In the genomic region with DNA sequence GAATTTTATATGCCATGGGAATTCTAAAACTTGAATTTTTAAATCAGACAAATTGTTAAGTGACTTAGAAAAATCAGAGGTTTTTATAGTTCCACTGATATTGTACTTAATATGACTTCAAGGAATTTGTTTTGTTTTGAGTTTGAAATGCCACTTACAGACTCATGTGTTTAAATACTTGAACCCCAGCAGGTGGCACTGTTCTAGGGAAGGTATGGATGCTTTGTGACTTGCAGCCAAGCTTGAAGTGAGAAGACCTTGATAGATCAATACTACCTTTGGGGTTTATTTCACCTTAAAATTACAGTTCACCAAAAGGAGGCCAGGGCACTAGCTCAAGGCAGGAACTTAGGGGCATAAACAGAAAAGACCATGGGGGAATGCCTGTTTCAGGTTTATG, we compare ENCODE assay signal across 12 mouse cellular contexts.
A peak's percentile ranks its signal among the peaks of the same experiment; 100 is the strongest.
DNase-seq lines count a peak whose midpoint lies in the region; ATAC-seq and TF ChIP-seq lines count a peak whose summit lies in the region.
"Had no signal": no experiment of that assay in that cellular context is flagged by ENCODE, and none has a peak within 500 bp of the region (broad histone marks: within the 10 kb centered on the region; RNA-seq: fewer than 3 reads in every experiment).

No protein-coding gene starts in this region.

- TF ChIP-seq CTCF in kidney, adult 2 months (conservative IDR thresholded peaks at IDR 0.05; ENCODE audit: insufficient read depth, insufficient read length, low read depth, low read length) = no peak
- TF ChIP-seq CTCF in E14TG2a.4 (conservative IDR thresholded peaks at IDR 0.05; ENCODE audit: low read length) = peak; percentile 44

- TF ChIP-seq POLR2A in kidney, adult 2 months (IDR thresholded peaks at IDR 0.05; ENCODE audit: low read depth, low read length) = no peak

- H3K4me2 ChIP-seq in embryonic facial prominence, embryonic 11.5 days (ENCODE audit: low read depth, low read length) = no peak overlapping the region
- H3K4me2 ChIP-seq: lung, embryonic 15.5 days had no signal

- no peak for ATAC-seq in embryonic facial prominence, embryonic 11.5 days (replicated peaks; ENCODE audit: insufficient number of reproducible peaks, low FRiP score, low TSS enrichment, low read depth)
- ATAC-seq in megakaryocyte-erythroid progenitor cell, adult 5-6 weeks (replicated peaks; ENCODE audit: low FRiP score, low TSS enrichment, poor library complexity, severe bottlenecking) = no peak
- ATAC-seq: inflammation-experienced regulatory T-cells, adult 6 months had no signal

- H3K27me3 ChIP-seq in kidney, adult 2 months (replicated peaks; ENCODE audit: control insufficient read depth, insufficient read depth, low read length) = no peaks in the 10 kb centered on the region
- no peaks in the 10 kb centered on the region for H3K27me3 ChIP-seq in E14TG2a.4 (ENCODE audit: insufficient read depth, low read length)
- no peaks in the 10 kb centered on the region for H3K27me3 ChIP-seq in embryonic facial prominence, embryonic 11.5 days (ENCODE audit: control insufficient read depth, insufficient read depth, low read length)
- H3K27me3 ChIP-seq: lung, embryonic 15.5 days had no signal

- H3K9me3 ChIP-seq in E14TG2a.4 (ENCODE audit: low read length) = no peaks in the 10 kb centered on the region
- H3K9me3 ChIP-seq in embryonic facial prominence, embryonic 11.5 days (replicated peaks; ENCODE audit: control insufficient read depth, low read length) = no peaks in the 10 kb centered on the region
- H3K9me3 ChIP-seq: lung, embryonic 15.5 days had no signal

- H3K4me1 ChIP-seq in kidney, adult 2 months (ENCODE audit: control insufficient read depth, insufficient read depth, low read length) = no peaks in the 10 kb centered on the region
- H3K4me1 ChIP-seq in E14TG2a.4 (replicated peaks; ENCODE audit: low read depth, low read length) = no peaks in the 10 kb centered on the region
- no peaks in the 10 kb centered on the region for H3K4me1 ChIP-seq in embryonic facial prominence, embryonic 11.5 days (ENCODE audit: control insufficient read depth, insufficient read depth, low read length)
- H3K4me1 ChIP-seq: lung, embryonic 15.5 days had no signal

- H3K36me3 ChIP-seq in kidney, adult 2 months (ENCODE audit: control insufficient read depth, insufficient read depth, low read length) = no peaks in the 10 kb centered on the region
- no peaks in the 10 kb centered on the region for H3K36me3 ChIP-seq in E14TG2a.4 (ENCODE audit: insufficient read depth, low read length)
- H3K36me3 ChIP-seq in embryonic facial prominence, embryonic 11.5 days (replicated peaks; ENCODE audit: control insufficient read depth, insufficient read depth, low read depth, low read length) = no peaks in the 10 kb centered on the region
- H3K36me3 ChIP-seq: lung, embryonic 15.5 days had no signal

- no peak overlapping the region for H3K4me3 ChIP-seq in kidney, adult 2 months (ENCODE audit: insufficient read depth, low read depth, low read length)
- no peak overlapping the region for H3K4me3 ChIP-seq in E14TG2a.4 (replicated peaks; ENCODE audit: low read length)
- H3K4me3 ChIP-seq in embryonic facial prominence, embryonic 11.5 days (ENCODE audit: low read depth, low read length) = no peak overlapping the region
- H3K4me3 ChIP-seq: erythroblast, embryonic 14.5 days; lung, embryonic 15.5 days had no signal

- H3K9ac ChIP-seq in embryonic facial prominence, embryonic 11.5 days (replicated peaks; ENCODE audit: low read length) = no peak overlapping the region
- H3K9ac ChIP-seq: lung, embryonic 15.5 days had no signal

- no peak overlapping the region for H3K27ac ChIP-seq in kidney, adult 2 months (ENCODE audit: insufficient read depth, low read depth, low read length)
- H3K27ac ChIP-seq in embryonic facial prominence, embryonic 11.5 days (replicated peaks; ENCODE audit: low read depth, low read length) = no peak overlapping the region
- H3K27ac ChIP-seq: lung, embryonic 15.5 days had no signal

- DNase-seq in kidney, adult 2 months = peak; percentile 6
- no peak for DNase-seq in kidney, adult 18-20 months
- DNase-seq in 3T3-L1 (ENCODE audit: low read depth, low spot score) = peak; percentile 30
- DNase-seq in embryonic facial prominence, embryonic 11.5 days (ENCODE audit: low spot score) = peak; percentile 27
- no peak for DNase-seq in urinary bladder, adult 2 months (ENCODE audit: low spot score)
- no peak for DNase-seq in spleen, postnatal 4 days (ENCODE audit: low spot score in 2 of 2)
- DNase-seq: cerebellum, adult 11-12 months had no signal

Comparison
In these comparisons a context has a peak if more than half of its experiments do, and no peak if none do; other contexts are left out.
1. DNase-seq: peak in kidney, adult 2 months (single experiment), 3T3-L1 (single experiment) and embryonic facial prominence, embryonic 11.5 days (single experiment); none in kidney, adult 18-20 months (single experiment), urinary bladder, adult 2 months (single experiment) and spleen, postnatal 4 days (0 of 2).